Mouse (Mus musculus) retina, adult 2 months (tissue): ENCODE measurements around the gene Larp1.

Experiments used
- DNase-seq: peaks from one replicate; pipeline ENCODE4 v3.0.0-alpha.2; 2012; ENCODE audit warnings: low read depth, low spot score

Gene Larp1

DNA sequence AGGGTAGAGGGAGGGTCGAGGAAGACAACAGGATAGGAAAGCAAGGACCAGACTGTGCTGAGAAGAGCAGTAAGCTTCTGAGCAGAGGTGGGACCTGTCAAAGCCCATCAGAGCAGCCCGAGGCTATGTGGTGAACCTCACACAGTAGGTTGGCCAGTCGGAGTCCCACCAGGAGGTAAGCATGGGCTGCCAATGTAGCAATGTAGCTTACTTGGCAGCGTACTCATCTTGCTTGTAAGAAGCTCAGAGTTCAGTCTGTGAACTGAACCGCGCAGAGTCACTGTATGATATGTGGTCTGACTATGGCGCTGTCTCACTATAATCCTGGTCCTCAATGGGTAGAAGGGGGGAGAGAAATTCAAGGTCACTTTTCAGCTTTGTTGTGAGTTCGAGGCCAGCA, 5.7 kb upstream of the Larp1 start:
- no peak for DNase-seq

DNA sequence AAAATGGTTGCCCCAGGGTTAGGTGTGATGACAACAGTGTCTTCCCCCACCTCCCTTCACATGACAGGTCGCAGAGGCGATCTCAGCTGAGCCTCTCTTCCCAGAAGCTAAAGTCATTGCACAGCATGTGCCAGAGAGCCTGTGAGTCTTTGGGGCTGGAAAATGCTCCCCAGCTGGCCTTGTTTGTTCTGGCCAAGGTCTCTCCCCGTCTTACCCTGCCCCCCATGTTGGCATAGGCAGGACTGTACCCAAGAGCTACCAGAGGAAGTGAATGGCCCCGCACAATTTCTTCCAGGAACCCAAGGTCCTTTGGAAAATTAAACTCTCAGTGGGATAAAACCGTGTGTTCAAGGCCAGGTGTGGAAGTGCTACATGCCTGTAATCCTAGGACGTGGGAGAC, 5.1 kb upstream of the Larp1 start:
- DNase-seq: no peak

DNA sequence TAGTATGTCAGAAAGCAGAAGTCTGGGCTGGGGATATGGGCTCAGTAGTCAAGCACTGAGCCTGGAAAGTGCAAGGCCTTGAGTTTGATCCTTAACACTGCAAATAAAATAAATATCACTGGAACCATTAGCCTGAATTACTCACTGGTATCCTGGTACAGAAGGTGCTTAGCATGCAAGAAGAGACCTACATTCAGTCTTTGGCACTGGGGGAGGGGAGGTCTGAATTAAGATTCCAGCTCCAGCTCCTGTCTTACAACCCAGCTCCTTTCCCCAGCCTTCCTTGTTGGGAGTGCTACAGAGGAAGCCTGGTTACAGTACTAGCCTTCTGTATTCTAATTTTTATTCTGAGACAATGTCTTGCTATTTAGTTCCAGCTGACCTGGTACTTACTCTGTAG, 3.8 kb upstream of the Larp1 start:
- no peak for DNase-seq

DNA sequence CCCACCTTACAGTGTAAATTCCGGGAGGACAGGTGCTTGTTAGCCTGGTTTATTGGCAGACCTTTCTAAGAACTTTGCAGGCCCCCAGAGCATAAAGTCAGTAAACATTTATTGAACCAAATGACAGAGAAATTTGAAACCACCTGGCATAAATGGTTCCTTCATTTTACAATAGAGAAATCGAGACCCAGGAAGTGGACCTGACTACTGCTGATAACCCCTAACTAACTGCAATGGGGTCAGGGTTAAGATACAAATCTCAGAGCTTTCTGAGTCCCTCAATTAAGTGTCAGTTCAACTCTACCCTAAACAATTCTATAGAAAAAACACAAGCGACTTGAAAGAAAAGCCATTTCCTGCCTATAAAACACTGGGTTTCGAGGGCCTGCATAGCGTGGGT, 851 bp upstream of the Larp1 start:
- no peak for DNase-seq

DNA sequence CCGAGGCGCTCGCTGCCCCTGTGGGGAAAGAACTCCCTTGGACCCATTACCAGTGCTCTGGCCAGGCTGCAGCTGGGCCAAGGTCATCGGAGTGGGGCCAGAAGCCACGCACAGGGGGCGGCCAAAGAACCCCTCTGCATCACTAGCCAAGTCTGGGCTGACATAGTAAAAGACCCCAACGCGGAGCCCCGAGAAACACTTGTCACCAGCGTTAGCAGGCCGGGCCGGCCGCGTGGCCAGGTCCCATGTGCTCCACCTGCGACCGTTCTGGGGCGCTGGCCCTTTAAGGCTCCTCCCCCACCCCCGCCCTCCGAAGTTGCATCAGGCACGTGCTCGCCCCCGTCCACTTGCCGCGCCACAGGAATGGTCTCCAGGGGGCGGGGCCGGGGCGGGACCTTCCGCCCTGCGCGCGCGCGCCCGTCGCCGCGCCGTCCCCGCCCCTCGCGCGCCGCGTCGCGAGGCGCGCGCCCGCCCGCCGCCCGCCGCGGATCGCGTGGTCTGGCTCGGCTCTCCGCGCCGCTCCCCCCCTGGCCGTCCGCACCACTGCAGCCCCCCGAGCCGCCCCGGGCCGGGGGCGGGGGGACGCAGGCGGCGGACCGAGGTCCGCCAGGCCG, 320 bp upstream of the Larp1 start:
- peak; percentile 87 for DNase-seq

DNA sequence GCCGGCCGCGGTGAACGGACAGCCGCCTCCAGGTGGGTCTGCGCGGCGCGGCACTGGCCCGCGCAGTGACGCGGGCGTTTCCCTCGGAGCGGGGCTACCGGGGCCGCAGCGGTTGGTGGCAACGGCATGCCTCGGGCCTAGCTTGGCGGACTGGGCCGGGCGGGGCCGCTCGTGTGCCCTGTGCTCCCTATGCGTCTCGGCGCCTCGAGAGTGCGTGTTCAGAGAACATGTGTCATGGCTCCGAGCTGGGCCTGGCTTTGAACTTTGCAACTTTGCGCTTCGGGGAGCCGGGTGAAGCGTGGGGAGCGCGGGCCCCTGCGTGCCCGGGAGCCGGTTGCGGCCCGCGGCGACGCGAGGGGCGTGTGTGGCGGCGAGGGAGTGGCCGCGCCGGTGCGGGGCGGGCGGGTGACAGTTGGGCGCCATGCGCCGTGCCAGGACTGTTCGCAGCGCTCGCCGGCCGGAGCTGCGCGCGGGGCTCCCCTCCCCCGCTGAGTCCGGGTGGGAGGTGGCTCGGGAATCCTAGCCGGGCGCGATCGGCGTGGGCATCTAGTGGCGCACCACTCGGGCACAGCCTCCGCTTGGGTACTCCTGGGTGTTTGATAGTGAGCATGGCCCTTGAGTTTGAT, 765 bp downstream of the Larp1 start:
- DNase-seq: peak; percentile 26

DNA sequence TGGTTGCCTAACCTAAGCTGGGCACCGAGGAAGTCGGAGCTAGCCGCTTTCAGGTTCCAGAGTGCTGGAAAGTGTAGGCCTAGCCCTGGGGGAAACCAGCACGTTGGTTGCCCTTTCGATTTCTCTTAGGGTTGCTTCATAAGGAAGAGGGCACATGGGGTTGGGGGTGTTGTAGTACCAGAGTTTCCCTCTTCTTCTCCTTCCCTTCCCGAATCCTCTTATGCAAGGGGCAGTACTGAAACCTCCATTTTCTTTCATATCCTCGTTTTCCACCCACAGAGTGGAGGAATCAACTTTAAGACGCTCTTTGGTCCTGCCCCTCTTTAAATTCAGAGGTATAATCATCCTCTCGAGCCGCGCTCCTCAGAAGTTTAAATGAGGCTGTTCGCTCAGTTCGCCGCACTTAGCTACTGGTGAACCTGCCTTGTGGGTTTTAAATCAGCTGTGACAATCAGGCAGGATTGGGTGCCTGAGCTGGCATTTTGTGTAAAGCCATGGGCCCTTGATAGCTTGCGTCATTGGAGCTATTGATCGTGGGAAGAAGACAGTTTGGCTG, 1.4 kb downstream of the Larp1 start:
- DNase-seq: no peak

DNA sequence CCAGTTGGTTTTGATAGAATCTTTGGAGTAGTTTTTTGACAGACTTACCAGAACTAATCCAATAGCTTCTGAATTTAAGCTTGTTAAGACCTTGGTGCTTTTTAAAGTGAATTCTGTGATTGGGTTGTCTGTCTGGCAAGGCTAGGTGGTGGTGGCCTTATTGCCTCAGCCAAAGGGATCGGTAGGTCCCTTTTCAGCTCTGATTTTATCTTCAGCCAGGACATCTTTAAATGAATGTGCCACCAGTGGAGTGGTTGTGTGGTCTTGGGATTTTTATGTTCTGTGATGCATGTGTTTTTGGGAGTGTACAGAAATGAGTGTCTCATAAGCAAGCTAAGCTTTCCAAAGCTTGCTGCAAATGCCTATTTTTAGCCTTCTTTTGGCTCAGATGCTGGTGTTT, 2.1 kb downstream of the Larp1 start:
- DNase-seq: no peak

DNA sequence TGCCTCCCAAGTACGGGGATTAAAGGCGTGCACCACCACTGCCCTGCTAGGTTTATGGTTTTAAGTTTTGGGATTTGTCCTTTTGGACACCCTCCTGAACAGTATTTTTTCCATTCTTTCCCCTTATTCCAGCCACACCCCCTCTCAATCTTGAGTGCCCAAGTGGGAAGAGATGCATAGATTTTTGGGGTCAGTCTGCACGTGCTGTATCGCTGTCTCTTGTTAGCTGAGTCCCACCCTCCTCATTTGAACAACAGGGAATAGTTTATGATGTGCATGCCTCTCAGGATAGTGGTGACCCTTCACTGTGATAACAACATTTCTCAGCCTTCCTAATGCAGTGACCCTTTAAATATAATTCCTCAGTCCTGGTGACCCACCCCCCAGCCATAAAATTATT, 2.9 kb downstream of the Larp1 start:
- DNase-seq: no peak

DNA sequence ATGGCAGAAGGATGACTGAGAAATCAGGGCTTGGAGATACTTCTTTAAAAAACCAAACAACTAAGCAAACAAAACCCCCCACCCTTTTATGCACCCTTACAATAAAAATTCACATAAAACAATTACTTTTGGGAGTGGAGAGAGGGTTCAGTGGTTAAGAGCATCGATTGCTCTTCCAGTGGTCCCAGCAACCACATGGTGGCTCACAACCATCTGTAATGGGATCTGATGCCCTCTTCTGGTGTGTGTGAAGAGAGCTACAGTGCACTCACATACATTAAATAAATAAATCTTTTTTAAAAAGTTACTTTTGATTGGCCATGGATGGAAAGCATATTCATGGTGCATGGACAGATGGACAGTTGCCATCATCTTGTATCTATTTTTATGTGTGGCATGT, 3.8 kb downstream of the Larp1 start:
- DNase-seq: no peak

DNA sequence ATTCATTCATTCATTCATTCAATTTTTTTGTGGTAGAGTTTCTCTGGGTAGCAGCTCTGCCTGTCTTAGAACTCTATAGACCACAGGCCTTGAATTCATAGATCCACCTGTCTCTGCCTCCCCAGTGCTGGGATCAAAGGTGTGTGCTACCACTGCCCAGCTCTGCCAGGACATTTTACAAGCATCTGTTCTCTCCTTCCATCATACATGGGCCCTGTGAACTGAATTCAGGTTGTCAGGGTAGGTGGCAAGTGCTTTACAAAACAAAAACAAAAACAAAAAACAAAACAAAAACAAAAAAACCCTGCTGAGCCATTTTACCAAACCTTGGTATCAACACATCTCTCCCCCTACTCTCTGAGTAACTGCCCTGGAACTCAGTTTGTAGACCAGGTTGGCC, 4.2 kb downstream of the Larp1 start:
- DNase-seq: no peak

DNA sequence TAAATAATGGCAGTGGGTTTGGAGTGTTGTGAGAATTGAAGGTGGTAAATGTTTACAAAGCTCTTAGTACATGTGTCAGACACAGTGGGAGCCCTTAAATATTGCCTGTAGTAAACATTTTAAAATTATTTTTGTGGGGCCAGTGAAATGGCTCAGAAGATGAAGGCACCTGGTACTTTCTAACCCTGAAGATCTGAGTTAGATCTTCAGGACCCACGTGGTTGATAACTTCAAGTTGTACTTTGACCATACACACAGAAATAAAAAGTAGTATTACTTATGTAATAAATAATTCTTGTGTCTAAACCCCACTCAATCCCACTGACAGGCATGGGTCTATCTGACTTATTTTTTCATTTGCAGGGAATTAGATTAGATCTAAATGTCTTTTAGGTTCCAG, 5.7 kb downstream of the Larp1 start:
- no peak for DNase-seq

DNA sequence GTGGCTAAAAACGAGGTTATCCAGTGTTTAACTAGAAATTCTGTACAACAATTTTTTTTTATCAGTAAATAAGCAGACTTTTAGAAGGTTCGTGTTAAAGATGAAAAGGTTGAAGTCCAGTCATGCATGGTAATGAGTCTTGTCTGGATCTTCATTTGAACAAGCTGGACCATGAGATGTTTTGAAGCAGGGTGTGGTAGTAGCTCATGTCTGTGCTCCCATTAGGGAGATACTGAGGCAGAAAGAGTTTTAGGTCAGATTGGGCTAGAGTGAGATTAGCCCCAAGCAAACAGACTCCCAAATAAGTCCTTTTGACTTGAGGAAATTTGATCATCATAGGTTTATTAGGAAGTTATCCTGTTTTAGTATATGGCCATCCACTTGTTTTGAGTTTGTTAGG, 6.5 kb downstream of the Larp1 start:
- no peak for DNase-seq

DNA sequence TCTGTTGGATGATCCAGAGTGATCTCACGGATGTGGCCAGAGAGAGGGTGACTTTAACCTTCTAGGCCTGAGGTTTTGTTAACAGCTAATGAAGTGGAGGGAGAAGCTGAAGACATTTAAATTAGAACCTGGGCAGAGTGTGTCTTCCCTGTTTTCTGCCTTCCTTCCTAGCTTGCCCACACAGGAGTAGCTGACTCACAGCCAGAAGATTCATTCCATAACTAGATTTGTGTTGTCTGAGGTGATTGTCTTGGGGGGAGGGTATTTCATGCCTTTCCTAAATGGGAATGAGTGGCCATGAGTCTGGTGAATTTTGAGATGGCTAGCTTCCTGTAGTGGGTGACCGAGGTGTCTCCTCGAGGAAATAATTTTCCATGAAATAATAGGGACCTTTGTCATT, 7.5 kb downstream of the Larp1 start:
- DNase-seq: no peak

DNA sequence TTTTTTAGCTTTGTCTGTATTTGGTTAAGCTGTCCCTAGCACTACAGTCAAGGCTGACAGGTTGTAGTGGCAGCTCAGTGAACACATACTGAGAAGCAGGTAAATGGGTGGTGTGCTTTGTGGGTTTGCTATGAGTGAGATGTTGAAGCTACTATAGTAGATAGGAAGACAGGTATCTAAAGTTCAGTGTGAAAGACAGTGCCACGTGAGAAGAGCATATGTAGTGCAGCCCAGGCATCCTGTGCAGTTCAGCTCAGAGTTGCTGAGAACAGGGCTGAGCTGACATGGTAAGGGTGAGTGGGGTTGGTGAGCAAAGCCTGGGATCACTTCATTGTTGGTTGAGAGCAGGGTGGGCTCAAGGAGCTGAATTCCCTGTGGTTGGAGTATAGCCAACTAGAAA, 8.6 kb downstream of the Larp1 start:
- no peak for DNase-seq

DNA sequence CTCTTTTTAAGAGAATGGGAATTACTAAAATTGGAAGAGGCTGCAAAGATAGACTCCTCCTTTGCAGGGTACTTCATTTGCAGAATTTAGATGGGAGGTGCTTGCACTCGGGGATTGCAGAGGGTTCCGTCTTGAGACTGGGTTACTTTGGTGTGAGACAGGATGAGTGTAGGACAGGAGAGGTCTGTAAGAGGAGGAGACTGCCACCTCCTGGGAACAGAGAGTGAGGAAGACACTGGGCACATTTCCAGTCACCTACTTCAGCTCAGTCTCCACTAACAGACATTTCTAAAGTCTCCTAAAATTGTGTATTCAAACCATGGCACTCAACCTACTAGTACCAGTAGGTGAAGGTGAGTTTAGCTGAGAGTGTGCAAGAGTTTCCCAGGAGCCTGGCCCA, 9.4 kb downstream of the Larp1 start:
- DNase-seq: no peak

DNA sequence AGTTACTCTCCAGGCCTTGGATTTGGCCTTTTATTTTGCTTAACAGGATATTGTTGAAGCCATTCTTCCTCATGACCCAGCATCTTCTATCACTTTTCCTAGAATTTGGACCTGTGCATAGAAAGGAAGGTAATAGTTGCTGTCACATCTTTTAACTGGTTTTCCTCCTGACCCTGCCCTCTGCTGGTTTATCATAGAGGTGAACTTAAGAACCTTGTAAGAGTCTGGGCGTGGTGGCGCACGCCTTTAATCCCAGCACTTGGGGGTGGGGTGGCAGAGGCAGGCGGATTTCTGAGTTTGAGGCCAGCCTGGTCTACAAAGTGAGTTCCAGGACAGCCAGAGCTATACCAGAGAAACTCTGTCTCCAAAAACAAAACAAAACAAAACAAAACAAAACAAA, 9.8 kb downstream of the Larp1 start:
- DNase-seq: no peak

DNA sequence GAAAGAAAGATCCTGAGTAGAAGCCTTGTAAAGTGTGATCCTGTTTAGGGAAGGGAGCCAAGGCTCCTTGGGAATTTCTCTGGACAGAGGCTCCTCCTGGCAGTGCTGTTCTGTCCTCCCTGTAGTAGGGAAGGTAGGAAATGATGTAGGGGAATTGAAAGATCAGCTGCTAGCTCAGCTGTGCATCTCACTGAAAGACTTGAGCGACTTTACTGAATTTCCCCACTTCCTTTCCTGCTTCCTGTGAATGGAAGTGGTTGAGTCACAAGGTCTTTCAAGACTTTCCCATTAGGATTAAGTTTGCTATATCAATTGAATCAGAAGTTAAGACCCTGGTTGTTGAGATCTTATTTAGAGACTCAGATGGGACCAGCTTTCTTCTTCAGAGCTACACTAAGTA, 12.2 kb downstream of the Larp1 start:
- no peak for DNase-seq

DNA sequence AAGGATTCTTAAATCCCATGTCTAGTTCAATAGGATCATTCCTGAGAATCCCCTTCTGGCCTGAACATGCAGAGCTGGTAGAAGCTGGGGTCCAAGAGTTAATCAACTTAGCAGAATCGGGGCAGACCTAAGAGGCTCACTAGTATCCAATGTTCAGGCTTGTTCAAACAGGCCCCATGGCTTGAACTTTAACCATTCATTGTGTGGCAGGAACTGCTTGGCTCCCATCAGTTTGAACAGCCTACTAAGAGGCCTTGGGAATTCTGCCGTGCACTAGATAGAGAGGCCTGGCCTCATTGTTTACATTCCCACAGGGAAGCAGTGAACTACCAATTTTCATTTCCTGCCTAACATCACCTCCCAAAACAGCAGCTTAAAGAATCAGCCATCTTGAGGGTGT, 12.8 kb downstream of the Larp1 start:
- DNase-seq: no peak

DNA sequence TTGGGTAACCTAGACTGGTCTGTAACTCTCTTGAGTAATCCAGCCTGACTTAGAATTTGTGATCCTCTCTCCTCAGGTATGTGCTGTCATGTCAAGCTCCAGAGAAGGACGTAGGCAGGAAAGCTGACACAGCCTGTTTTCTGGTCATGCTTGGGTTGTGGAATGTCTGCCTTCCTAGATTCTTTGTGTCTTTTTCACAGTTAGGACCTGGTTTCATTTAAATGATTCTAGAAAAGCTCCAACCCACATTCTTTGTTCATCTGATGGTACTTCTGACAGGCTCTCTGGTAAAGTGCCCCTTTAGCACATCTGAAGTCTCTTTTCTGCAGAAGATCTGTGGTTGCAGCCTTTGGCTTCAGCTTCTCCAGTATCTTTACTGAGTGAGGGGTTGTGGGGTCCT, 15.4 kb downstream of the Larp1 start:
- no peak for DNase-seq

DNA sequence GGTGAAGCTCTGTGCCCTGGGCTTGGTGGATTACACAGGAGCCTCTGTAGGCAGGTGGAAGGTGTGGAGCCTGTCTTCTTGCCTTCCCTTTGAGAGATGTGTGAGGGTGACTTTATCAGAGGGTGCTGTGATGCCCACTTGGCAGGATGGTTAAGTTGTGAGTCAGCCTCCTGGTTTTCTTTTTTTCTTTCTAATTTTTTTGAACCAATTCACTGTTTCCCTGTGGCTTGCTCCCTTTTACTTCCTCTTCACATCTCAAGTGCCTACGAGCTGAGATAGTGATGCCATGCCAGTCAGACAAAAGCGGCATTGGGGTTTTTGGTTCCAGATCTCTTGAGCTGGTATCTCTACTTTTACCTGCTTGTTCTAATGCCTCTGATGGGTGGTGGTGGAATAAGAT, 15.8 kb downstream of the Larp1 start:
- DNase-seq: no peak

DNA sequence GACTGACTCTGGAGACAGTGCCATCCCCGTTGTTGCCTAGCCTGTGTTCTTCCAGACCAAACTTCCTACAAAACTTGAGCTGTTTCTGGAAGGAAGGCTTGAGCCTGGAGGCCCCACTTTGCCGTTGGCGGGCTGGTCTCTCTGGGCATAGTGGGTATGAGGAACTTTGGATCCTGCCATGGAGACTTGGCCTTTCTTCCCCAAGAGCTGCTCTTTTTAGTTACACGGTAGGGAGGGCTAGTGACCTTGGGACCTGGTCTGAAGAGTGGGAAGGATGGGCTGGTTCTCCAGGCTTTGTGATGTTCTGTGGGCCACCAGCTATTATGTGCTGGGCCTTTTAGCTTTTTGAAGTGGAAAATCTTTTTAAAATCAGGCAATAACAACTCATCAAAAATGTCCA, 17.0 kb downstream of the Larp1 start:
- no peak for DNase-seq

DNA sequence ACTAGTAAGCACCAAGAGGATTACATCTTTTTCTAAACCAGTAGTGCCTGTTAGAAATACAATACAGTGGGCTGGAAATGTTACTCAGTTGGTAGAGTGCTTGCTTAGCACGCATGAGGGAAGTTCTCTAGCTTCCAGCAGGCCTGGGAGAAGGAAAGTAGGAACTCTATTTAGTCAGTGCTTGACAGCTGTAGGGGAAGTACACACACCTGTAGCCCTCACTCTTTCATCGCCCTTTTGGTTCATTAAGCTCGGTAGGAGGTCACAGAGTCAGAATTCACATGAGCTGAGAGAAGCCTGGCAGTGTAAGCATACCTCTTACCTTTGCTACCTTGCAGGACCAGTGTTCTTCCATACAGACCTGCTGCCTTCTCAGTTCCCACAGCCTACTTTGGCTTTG, 17.5 kb downstream of the Larp1 start:
- DNase-seq: no peak

DNA sequence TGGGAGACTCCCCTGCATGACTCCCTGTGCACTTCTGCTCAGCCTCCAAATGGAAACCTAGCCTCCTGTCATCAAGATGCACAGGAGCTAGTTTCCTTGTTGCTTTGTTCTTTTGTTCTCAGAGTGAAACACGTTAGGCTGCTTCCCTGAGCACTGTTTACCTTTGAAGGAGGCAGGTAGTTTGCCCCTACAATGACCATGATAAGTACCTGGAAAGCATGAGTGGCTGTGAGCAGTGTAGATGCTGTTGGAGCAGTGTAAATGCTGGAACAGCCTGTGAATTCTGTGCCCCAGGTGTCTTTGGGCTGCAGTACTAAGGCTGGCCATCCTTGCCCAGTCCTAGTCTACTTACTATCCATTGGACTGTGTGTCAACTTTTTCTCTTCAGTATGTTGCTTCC, 18.0 kb downstream of the Larp1 start:
- DNase-seq: no peak
